Mouse (Mus musculus) right cerebral cortex, postnatal 25 days (tissue): ENCODE results near the gene Cdhr2.

Source experiments
- DNase-seq: peaks from one replicate; pipeline ENCODE4 v3.0.0; 2022

Gene Cdhr2

DNA sequence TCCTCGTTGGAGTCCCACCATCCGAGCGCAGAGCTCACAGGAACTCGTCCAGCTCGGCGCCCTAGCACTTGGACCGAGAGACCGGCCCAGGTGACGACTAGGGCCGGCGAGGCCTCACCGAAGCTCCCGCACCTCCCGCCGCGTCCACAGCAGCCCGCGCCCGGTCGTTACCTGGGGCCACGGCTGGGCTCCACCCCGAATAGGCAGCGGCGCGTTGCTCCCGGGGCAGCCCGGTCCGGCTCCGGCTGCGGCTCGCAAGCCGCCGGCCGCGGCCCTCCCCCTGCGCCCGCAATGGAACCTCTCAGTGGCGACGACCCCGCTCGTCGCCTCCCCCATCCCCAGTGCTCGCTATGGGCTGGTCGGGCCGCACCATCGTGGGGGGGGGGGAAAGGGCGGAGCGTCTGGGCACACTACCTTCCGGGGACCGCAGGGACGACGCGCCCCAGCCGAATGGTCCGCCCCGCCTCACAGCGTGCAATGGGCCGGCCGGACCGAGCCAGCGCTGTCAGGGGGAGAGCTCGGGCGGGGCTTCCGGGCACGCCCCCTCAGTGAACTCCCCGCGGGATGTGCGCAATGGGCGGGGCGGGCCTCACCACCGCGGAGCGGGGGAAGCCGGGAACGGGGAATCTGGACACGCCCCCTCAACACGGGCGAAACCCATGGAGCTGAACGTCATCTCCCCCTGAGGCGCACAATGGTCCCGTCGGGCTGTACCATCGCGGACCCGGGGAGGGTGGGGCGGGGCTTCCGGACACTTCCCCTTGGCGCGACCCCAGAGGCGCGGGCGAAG lies 7.5 kb upstream of the Cdhr2 start, which contains the start of gene Rnf44:
TSS of gene Rnf44 (minus strand) at position 350 of the 790 bp plus-strand sequence.
- peak; percentile 100 for DNase-seq

DNA sequence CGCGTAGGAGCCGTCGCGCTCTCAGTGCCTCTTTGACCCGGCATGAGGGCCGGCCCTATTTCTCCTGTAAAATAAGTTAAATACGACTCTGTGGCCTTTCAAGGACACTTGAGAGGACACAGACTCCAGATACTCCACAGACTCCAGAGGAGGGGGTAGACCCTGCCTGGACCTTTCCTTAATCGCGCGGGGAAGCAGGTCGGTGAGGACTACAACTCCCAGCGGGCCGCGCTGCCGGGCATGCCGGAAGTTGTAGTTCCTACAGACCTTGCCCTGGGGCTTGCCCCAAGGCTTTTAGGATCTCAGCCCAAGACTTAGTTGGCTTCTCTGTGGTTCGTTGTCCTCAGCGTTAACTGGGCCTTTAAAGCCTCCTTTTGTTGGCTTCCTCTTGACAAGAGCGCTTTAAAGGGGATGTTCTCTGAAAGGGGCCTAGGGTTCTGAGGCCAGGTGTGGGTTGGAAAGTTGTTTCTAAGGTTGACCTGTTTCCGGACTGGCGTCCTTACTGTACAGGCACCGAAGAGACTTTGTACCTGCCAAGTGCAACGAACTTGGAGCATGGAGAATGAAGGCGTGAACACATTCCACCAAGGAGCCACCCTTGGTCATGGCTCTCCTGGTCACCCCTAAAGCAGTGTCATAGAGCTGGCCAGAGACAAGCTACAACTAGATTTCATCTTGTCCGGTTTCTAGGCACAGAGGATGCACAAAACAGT lies 6.8 kb upstream of the Cdhr2 start:
- DNase-seq, result no peak

DNA sequence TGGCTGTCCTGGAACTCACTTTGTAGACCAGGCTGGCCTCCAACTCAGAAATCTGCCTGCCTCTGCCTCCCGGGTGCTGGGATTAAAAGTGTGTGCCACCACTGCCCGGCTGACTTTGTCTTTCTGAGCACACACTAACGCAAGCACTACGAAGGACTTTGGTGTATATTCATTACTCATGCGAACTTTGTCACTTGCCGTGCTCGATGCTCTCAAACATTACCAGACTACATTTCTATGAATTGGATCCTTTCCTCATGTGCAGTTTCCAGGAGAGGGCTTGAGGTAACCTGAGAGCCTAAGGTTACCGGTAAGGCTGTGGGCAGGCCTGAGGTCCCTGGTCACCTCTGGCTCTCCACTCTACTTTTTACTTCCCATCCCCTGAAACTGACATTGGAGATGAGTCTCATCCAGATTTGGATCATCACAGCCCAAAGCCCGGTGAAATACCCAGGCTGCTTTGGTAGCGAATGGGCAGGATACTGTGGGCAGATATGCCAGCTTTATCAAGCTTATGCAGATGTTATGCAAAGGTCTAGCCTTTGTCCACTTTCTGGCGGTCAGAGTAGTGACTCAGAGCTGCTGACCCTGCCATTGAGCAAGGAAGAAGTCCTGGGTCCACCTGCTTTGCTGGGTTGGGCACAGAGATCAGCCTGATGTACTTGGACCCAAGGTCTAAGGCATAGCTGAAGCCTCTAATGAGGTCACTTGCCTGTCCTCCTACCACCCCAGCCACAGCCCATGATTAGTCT lies 5.6 kb upstream of the Cdhr2 start:
- DNase-seq, result no peak

DNA sequence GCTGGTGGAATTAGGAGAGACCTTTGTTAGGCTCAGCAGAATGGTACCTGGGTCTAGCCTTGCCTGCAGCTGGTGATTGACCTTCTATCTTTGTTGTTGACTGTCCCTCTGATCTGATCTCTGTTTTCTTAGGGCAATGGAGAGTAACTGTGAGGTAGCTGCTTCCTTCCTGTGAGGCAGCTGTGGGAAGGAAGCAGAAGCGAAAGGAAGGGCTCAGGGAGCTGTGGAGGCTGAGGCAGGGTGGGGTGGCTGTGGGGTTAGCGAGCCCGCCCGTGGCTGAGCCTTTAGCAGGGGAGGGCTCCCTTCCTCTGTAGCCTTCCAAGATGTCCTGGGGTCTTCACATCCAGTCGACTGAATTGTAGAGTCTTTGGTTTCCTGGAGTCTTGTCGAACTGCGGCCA lies 1.2 kb downstream of the Cdhr2 start:
- no peak for DNase-seq

DNA sequence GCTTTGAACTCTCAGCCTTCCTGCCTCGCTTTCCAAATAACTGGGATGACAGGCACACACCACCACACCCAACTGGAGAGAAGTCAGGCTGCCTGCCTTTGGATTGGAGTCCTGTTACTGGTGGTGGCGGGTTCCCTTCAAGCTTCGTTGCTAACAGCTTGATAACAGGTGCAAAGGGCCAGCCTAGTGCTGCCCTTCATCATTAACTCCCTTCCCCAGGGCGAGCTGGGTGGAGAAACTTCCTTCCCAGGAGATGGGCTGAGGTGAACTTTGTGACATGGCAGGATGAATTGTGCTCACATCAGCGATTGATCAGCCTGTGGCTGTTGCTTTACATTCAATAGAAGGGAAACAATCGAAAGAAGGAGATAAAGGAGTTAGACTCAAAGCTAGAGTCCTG lies 3.6 kb downstream of the Cdhr2 start:
- no peak for DNase-seq

DNA sequence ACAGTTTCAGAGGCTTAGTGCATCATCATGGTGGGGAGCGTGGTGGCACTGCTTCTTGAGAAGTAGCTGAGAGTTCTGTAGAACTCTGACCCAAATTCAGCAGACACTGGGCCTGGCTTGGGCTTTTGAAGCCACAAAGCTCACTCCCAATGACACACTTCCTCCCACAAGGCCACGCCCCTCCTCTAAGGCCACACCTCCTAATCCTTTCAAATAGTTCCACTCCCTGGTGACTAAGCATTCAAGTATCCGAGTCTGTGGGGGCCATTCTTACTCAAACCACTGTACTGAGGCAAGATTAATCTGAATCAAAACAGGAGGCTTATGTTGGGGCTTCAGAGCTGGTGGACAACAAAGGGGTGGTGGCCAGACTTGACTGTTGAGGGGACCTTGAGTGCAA lies 9.6 kb downstream of the Cdhr2 start:
- DNase-seq, result no peak

DNA sequence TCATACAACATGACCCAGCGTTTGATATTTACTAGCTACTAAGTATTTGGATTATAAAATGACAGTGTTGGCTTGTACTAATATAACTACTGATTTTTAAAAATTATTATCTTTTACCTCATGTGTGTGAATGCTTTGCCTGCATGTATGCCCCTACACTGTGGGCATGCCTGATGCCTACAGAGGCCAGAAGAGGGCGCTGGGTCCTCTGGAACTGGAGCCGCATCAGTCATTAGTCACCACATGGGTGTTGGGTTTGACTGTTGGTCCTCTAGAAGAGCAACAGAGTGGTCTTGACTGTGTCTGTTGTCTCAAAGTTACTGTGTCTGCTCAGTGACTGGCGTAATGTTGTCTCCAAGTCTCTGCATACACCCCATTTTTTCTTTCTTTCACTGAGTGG lies 13.1 kb downstream of the Cdhr2 start:
- no peak for DNase-seq

DNA sequence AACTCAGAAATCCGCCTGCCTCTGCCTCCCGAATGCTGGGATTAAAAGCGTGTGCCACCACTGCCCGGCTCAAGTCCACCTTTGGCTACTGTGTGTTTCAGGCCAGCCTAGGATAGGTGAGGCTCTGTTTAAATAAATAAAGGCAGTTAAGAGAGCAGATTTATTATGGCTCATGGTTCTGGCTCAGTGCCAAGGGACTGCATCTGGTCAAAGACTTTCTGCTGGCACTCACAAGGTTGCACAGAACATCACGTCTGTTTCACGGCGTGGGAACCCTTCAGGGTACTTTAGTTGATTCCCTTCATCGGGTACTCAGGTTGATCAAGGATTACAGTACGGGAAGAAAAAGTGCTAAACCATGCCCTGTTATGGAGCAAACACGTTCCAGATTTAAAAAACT lies 13.7 kb downstream of the Cdhr2 start:
- no peak for DNase-seq

DNA sequence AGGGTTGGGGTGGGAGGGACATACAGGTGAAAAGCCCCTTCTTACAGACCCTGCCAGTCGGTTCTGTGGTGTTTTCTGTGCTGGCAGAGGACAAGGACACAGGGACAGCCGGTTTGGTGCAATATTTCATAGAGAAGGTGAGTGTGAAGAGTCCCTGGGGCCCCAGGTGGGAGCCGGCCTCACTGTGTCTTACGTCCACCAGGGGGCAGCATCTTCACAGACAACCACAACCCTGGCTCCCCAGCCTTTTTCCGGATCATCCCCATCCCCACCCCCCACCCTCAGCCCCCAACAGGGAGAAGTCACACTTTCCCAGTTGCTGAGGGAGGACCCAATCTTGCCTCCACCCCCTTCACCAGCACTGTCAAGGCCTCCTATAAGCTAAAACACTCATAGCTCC lies 15.7 kb downstream of the Cdhr2 start:
- peak; percentile 60 for DNase-seq

DNA sequence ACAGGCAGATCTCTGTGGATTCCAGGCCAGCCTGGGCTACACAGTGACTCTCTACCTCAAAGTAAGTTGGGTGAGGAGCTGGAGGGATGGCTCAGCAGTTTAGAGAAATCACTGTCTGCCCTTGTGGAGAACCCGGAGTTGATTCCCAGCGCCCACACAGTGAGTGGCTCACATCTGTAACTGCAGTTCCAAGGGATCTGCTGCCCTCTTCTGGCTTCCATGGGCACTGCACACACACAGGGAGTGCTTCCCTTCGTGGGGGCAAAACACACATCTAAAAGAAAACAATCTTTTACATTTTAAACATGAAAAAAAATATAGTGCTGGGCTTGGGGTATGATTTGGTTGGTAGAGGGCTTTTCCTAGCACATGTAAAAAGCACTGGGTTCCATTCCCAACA lies 21.9 kb downstream of the Cdhr2 start:
- no peak for DNase-seq

DNA sequence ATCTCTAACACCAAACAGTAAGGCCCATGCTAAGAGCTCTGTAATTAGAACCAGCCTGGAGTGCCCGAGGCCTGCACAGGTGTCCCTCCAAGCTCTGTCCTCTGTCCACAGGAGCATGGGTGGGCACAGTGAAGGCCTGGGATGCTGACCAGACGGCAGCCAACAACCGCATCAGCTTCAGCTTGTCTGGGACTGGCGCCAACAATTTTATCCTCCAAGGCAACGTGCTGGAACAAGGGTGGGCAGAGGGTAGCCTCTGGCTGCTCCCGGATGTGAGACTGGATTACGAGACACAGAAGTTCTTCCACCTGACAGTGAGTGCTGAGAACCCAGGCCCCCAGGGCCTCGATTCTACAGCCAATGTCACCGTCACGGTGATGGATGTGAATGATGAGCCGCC lies 24.9 kb downstream of the Cdhr2 start:
- DNase-seq, result no peak

DNA sequence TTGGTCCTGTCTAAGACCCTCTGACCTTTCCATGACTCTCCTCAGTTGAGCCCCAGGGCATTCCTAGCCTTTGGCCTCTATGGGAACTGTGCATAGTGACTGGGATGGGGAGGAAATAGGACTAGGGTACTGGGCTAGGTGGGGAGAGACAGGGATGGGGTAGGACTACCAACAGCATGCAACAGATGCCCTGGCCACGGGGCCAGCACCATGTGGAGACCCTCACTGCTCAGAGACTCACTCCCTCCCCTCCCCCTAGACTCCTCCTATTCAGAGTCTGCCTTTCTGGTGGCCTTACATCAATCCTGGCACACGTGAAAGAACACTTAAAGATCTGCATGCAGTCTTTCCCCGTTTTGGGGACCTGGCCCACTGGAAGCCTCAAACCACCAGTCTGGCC lies 35.7 kb downstream of the Cdhr2 start:
- DNase-seq, result no peak

DNA sequence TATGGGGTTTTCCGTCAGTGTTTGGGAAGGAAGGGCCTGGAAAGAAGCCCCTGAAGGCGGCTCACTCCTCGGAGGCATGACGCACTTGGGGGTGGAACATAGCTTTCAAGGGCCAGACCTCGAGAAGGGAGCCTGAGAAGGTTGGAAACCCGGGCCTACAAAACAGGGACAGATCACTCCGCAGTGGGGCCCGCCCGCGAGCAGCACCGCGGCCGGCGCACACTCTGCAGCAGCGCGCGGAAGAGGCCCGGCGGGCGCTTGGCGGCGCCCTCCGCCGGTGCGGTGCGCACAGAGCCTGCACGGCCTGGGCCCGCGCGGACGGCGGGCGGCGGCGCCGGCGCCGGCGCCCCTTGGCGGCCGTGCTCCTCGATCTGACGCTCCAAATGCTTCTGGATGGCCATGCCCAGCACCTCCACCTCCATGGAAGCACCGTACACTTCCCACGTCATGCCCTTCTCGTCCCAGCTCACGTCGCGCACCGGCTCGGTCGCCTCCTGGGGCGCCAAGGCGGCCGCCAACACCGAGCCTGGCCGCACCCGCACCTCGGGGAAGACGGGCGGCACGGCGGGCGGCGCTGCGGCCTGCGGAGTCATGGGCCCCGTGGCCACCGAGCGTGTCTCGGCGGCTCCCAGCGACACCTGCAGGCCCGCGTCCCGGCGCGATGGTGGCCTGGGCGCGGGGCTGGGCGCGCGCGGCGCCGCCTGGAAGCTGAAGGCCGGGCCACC lies 36.4 kb downstream of the Cdhr2 start:
- DNase-seq, result peak; percentile 43

DNA sequence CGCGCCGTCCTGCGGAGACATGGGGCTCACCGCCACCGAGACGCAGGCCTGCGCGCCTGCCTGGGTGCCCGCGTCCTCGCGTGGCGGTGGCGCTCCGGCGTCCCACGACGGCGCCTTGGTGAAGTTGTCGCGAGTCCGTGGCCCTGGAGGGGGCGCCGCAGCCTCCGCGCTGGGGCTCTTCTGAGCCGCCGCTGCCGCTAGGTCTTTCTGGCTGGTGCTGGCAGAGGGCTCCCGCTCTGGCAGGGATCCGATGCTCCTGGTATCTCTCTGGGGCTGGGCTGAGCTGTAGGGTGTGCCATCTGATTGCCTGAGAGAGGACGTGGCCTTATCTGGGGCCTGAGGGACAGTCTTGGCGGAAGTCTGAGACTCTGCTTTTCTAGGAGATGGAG lies 36.9 kb downstream of the Cdhr2 start:
- no peak for DNase-seq

DNA sequence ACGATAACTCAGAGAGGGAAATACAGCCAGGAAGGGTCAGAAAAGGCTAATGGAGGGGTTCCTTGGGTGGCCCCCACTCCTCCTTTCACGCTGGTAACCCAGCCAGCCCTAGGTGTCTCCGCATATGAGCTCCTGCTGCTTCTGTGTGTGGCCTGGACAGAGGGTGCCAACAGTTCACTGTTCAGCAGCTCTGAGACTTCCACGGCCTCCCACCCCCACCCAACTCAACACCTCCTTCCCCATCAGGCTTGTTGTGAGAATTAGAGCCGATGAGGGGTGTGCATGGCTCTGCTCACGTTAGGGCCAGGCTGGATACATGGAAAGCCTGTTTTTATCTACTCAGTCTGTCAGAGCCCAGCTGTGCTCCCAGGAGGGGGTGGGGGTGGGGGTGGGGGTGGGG lies 44.8 kb downstream of the Cdhr2 start:
- no peak for DNase-seq

DNA sequence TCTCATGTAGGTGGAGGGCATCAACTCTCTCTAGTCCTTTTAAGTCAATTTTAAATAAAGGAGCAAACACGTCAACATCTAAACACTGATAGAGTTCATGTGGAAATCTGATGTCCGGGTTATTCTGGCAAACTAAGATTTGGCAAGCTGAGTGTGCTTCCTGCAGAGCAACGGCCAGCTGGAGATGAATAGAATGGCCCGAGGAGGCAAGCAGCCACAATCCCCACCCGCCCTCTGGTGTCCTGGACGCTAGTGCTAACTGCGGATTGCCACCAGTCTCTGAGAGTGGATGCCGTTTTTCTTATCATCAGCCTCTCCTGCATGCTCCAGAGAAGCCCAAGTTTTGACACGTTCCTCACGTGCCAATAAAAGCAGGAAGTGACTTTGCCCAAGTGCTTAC lies 45.6 kb downstream of the Cdhr2 start:
- no peak for DNase-seq

DNA sequence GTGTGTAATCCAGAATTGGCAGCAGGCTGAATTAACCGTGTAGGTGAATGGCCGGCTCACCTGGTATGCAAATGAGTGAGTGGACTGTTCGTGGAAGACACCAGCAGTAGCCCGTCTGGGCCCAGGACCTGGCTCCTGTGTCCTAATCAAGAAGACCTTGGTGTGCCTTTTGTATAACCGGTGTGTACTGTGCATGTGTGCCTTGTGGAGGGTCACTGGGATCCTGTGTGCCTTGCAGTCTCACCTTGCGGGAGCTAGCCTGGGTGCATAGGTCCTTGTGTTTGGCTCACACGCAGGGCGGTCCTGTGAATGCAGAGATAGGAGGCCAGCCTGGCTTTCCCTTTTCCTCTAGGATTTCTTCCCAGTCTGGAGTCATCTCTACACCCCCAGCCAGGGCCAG lies 46.9 kb downstream of the Cdhr2 start:
- DNase-seq, result no peak

DNA sequence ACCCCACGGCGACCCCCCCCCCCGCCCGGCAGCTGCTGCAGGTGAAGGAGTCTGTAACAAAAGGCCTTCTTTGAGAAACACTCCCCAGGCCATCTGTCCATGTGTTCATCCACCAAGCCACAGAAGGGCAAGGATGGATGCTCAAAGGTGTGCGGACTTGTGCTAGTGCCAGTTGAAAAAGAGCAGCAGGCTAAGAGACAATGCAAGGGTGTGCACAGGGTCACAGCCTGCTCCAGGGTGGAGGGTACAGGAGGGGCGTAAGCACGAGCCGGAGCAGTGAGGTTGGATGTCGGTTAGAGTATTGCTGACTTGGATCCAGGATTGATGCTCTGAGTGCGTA lies 47.4 kb downstream of the Cdhr2 start:
- no peak for DNase-seq

DNA sequence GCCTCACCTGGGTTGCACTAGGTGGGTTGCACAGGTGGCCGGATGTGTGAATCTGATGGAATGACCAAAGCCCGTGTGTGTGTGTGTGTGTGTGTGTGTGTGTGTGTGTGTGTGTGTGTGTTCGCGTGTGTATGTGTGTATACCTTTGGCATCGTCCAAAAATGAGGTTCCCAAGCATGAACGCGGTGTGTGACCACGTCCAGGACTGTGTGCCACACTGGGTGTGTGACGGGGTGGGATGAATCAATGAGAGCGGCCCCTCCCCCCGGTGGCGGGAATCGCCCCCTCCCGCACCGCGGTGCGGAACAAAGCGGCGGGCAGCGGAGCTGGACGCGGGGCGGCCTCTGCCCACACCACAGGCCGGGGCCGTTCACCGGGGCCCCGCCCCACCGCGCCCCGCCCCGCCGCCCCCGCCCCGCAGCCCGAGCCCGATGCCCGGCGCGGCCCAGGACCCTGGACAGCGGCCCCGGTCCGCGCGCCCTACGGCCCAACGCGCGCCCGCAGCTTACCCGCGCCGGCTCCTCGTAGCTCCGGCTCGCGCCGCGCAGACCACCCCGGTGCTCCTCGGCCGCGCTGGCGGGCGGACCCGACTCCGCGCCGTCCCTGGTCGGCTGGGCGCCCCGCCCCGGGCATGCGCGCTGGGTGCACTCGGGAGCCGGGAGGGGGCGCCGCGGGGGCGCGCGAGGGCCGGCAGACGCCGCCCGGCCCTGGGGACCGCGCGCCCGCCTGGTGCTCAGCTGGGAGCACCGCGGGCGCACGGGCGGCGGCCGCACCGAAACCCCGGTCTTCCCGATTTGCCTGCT lies 48.0 kb downstream of the Cdhr2 start:
- DNase-seq, result peak; percentile 84

DNA sequence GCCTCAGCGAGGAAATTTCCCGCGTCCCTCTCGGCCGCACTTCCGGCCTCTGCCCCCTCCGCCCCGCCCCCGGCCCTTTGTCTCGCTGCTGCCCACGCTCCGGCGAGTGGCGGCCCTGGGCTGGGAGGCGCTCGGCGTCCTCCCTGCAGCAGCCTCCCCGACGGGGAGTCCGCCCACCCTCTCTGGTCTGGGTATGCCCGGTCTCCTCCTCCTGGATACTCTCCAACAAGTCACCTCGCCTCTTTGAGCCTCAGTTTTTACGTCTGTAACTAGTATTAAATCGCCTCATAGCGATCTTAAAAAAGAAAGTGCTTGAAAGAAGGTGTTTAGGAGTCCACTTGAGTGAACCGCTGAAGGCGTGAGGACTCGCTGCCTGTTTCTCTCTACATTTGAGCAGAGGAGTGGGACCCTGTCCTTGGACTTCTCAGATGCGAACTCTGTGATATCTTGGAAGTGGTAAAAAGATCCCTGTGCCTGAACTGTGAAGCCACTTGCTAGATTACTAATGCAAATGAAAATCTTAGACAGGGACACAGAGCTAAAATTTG lies 48.7 kb downstream of the Cdhr2 start, which contains the start of gene Gprin1:
TSS of gene Gprin1 (minus strand) at position 11 of the 548 bp plus-strand sequence.
- no peak for DNase-seq

DNA sequence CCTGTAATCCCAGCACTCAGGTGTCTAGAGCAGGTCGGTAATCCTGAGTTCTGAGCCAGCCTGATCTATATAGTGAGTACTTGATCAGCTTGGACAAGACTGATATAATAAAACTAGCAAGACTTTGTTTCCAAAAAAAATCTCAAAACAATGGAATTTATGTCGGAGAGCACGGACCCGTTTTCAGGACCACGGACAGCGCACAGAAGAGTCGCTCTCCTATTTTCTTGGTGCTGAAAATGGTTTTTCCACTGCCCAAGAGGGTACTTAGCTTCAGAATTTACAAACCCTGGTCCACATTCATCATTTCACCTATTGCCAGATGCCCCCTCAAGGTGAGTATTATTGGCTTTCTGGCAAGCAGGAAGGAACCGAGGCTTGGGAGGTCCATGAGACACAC lies 49.4 kb downstream of the Cdhr2 start:
- no peak for DNase-seq

DNA sequence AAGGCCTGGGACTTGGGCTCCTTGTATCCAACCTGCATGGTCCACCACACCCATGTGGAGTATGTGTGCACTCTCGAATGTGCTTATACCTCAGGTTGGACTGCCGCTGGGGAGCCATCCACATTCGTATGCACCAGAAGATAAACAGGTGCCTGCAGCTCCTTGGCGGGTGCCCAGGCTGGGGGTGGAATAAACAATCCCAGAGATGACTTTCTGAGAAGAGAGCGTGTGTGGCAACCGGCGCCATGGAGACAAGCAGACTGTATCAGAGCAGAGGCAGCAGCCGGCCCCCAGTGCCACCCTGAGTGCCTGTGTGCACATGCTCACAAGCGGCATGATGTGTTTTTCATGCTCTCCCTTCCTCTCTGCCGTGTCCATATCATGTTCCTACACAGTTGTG lies 51.4 kb downstream of the Cdhr2 start:
- DNase-seq, result peak; percentile 88
